Mouse (Mus musculus) adrenal gland, postnatal 4 days (tissue): Measurements from ENCODE around the gene Btbd35f19. TPM values are rescaled to one million over a fixed set of nuclear protein-coding genes. Genes with fewer than 3 reads are reported as not detected.
"Not testable (repeated sequence)": the region's sequence is repeated elsewhere in the genome, so short reads cannot be mapped to it uniquely, and the experiment has no call there.

Source experiments
- DNase-seq, 2 experiments: peaks; one replicate each; pipeline ENCODE4 v3.0.0; 2021 to 2022; ENCODE audit warnings: low spot score in 2 of 2, mixed read lengths in 2 of 2
- long read RNA-seq, 2 experiments: library from polyadenylated mRNA; stranded (forward); transcript quantifications; one replicate each; pipeline ENCODE4 v2.0.0; 2021
- total RNA-seq, 2 experiments: library from RNA; stranded (reverse); gene quantifications; 2 replicates each; pipeline ENCODE4 v1.2.3; 2021

Btbd35f19 gene
- not detected for total RNA-seq
- long read RNA-seq, experiment 1: 0 reads
- long read RNA-seq, experiment 2: 0 reads

- not testable (repeated sequence) for DNase-seq
Observed at GRCm38 (mm10) chrX:31383818-31384217, at the start of gene Btbd35f19. TSS of gene Btbd35f19 (minus strand) at chrX:31383918.

GRCm38 (mm10) chrX:31341924-31342323 is 41.8 kb downstream of the Btbd35f19 start:
- DNase-seq: not testable (repeated sequence)

GRCm38 (mm10) chrX:31336154-31336553 is 47.6 kb downstream of the Btbd35f19 start, which contains the start of gene Btbd35f26:
TSS of gene Btbd35f26 (plus strand) at chrX:31336454.
- not testable (repeated sequence) for DNase-seq

Other genes starting within 250 kb of the Btbd35f19 start
- gene Spin2f, start 130.0 kb downstream of the Btbd35f19 start, total RNA-seq: not detected
- not detected for gene Btbd35f26, start 47.5 kb downstream of the Btbd35f19 start, total RNA-seq
- not detected for gene Gm21883, start 190.4 kb upstream of the Btbd35f19 start, total RNA-seq
- not detected for gene Spin2e, start 235.0 kb upstream of the Btbd35f19 start, total RNA-seq